Mouse (Mus musculus): ENCODE measurements around the gene Ndrg4. TPM values are rescaled to one million over a fixed set of nuclear protein-coding genes. Genes with fewer than 3 reads are reported as not detected.

The Ndrg4 gene
- polyA plus RNA-seq, 1 experiment from 2014 or later = 141 TPM

Small RNAs within 50 kb of the gene (microRNA-seq; reads per million reads assigned to microRNA genes)
- 2.0 reads per million for gene Mir7073

Other genes with a start within 250 kb of the Ndrg4 start
- 126 and 129 TPM in 2 replicates for gene Cfap20, start 242.1 kb upstream of the Ndrg4 start, polyA plus RNA-seq (2016; fragmentation: Nextera tagmentation; extraction: Ambion mirVana)
- 7.4 and 11.5 TPM in 2 replicates for gene Csnk2a2, start 186.9 kb upstream of the Ndrg4 start, polyA plus RNA-seq (2016; fragmentation: Nextera tagmentation; extraction: Ambion mirVana)
- 1.4 and 2.2 TPM in 2 replicates for gene Ccdc113, start 142.9 kb upstream of the Ndrg4 start, polyA plus RNA-seq (2016; fragmentation: Nextera tagmentation; extraction: Ambion mirVana)
- gene Prss54, start 100.6 kb upstream of the Ndrg4 start, polyA plus RNA-seq (2016; fragmentation: Nextera tagmentation; extraction: Ambion mirVana) = not detected in 2 replicates
- 20.3 and 20.7 TPM in 2 replicates for gene Gins3, start 43.5 kb upstream of the Ndrg4 start, polyA plus RNA-seq (2016; fragmentation: Nextera tagmentation; extraction: Ambion mirVana)
- gene Setd6, start 38.9 kb downstream of the Ndrg4 start, polyA plus RNA-seq (2016; fragmentation: Nextera tagmentation; extraction: Ambion mirVana) = 24.5 and 30.2 TPM in 2 replicates
- 81.1 and 87.1 TPM in 2 replicates for gene Cnot1, start 130.5 kb downstream of the Ndrg4 start, polyA plus RNA-seq (2016; fragmentation: Nextera tagmentation; extraction: Ambion mirVana)
- gene Sap18b, start 148.4 kb downstream of the Ndrg4 start, polyA plus RNA-seq (2016; fragmentation: Nextera tagmentation; extraction: Ambion mirVana) = 321 and 398 TPM in 2 replicates
- gene Slc38a7, start 176.6 kb downstream of the Ndrg4 start, polyA plus RNA-seq (2016; fragmentation: Nextera tagmentation; extraction: Ambion mirVana) = 13.5 and 14.3 TPM in 2 replicates
- 244 and 290 TPM in 2 replicates for gene Got2, start 211.6 kb downstream of the Ndrg4 start, polyA plus RNA-seq (2016; fragmentation: Nextera tagmentation; extraction: Ambion mirVana)

All from heart, embryonic 10.5 days (tissue).